In the genomic region with DNA sequence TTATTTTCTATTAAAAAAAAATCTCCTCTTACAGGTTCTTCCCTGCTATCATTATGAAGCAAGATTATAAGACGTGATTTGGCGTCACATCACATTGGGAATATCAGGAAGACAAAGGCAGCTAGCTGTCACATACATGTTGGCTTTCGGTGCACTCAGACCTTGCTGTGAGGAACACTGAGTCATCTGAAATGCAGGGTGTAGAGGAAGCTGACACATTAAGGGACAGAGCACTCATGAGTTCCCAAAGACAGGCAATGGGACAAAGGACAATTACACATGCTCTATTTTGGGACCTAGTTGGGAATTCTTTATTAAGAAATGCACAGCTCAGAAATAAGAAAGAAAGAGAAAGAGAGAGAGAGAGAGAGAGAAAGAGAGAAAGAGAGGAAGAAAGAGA, we compare ENCODE assay signal across 22 mouse cellular contexts.
"Had no signal": no experiment of that assay in that cellular context is flagged by ENCODE, and none has a peak within 500 bp of the region (broad histone marks: within the 10 kb centered on the region; RNA-seq: fewer than 3 reads in every experiment).

No protein-coding gene starts in this region.

- H3K36me3 ChIP-seq: heart, embryonic 10.5 days; heart, embryonic 12.5 days; hindbrain, embryonic 10.5 days; hindbrain, embryonic 12.5 days; intestine, embryonic 15.5 days; limb, embryonic 10.5 days; limb, embryonic 12.5 days; liver, embryonic 13.5 days had no signal

- H3K4me3 ChIP-seq: gastrocnemius, adult 2 months; heart, embryonic 10.5 days; heart, embryonic 12.5 days; hindbrain, embryonic 10.5 days; hindbrain, embryonic 12.5 days; intestine, embryonic 15.5 days; layer of hippocampus, adult 2 months; left cerebral cortex, adult 2 months; limb, embryonic 10.5 days; limb, embryonic 12.5 days; liver, embryonic 13.5 days had no signal

- DNase-seq: gastrocnemius, adult 2 months; gastrocnemius, postnatal 10 days; gastrocnemius, postnatal 25 days; heart, adult 18-20 months; heart, postnatal 10 days; heart, postnatal 4 days; kidney, adult 18-20 months; kidney, adult 8-10 months; kidney, postnatal 10 days; kidney, postnatal 25 days; kidney, postnatal 4 days; liver; liver, embryonic 13.5 days had no signal

- H3K4me1 ChIP-seq: heart, embryonic 10.5 days; heart, embryonic 12.5 days; hindbrain, embryonic 10.5 days; hindbrain, embryonic 12.5 days; intestine, embryonic 15.5 days; limb, embryonic 10.5 days; limb, embryonic 12.5 days; liver, embryonic 13.5 days had no signal

- H3K27me3 ChIP-seq: heart, embryonic 12.5 days; hindbrain, embryonic 12.5 days; intestine, embryonic 15.5 days; limb, embryonic 12.5 days; liver, embryonic 13.5 days had no signal
